Comparison of ENCODE assay signal across 17 mouse cellular contexts in the genomic region with DNA sequence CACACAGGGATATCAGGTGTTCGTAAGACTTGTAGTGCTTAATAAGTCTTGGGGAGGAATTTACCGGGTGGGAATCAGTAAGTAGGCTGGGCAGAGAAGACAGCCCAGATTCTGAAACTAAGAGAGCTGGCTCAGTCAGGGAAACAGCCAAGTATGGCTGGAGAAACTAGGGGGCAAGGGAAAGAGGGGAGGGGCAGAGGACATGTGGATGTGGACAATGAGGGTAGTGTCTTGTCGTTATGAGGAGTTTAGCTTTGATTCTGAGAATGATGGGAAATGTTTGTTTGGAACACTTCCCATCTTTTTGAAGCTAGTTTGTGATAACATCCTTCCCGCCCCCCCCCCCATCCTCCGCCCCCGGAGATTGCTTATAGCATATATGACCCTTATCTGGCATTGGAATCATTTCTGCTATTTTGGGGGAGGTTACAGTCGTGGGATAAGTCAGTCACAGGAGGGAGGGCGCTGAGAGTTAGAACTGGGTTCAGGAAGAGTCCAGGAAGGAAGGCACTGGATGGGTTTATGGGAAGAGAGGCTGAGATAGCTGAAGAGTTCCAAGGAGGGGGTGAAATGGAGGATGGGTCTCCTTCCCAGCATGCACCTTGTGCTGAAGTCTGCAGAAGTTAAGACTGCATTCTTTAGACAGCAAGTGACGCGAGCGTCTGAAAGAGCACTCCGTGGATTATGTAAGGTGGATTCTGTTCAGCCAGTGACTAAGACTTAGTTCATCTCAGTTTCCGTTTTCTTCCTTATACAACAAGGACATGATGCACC. TPM values are rescaled to one million over a fixed set of nuclear protein-coding genes. Genes with fewer than 3 reads are reported as not detected.
A peak's percentile ranks its signal among the peaks of the same experiment; 100 is the strongest.
DNase-seq lines count a peak whose midpoint lies in the region; ATAC-seq lines count a peak whose summit lies in the region.
"Had no signal": no experiment of that assay in that cellular context is flagged by ENCODE, and none has a peak within 500 bp of the region (broad histone marks: within the 10 kb centered on the region; RNA-seq: fewer than 3 reads in every experiment).

No protein-coding gene starts in this region.

- no peaks in the 10 kb centered on the region for H3K36me3 ChIP-seq in forebrain, embryonic 11.5 days (ENCODE audit: control insufficient read depth, insufficient read depth, low read length)
- H3K36me3 ChIP-seq in forebrain, embryonic 12.5 days (replicated peaks) = 0 out of 2 replicates have a peak, but pooled peaks cover 10% of the 10 kb centered on the region
- peaks cover 6% of the 10 kb centered on the region for H3K36me3 ChIP-seq in kidney, embryonic 16.5 days (ENCODE audit: insufficient read depth, low read length)
- H3K36me3 ChIP-seq: embryonic facial prominence, embryonic 13.5 days; limb, embryonic 15.5 days had no signal

- H3K9me3 ChIP-seq in forebrain, embryonic 11.5 days (ENCODE audit: control insufficient read depth, low read length) = no peaks in the 10 kb centered on the region
- peaks cover 4% of the 10 kb centered on the region; the same call in 1 of the 2 replicates for H3K9me3 ChIP-seq in forebrain, embryonic 12.5 days
- no peaks in the 10 kb centered on the region for H3K9me3 ChIP-seq in kidney, embryonic 16.5 days (ENCODE audit: low read length)
- H3K9me3 ChIP-seq: embryonic facial prominence, embryonic 13.5 days; limb, embryonic 15.5 days had no signal

- ATAC-seq in forebrain, embryonic 11.5 days (replicated peaks; ENCODE audit: low FRiP score) = no peak
- no peak for ATAC-seq in forebrain, embryonic 12.5 days (ENCODE audit: low FRiP score)
- peak; percentile 52; the same call in 1 of the 2 replicates for ATAC-seq in kidney, embryonic 16.5 days (ENCODE audit: low FRiP score, low TSS enrichment)
- ATAC-seq: forebrain, embryonic 14.5 days had no signal

- no peak overlapping the region for H3K27ac ChIP-seq in forebrain, embryonic 11.5 days (ENCODE audit: low read depth, low read length)
- no peak overlapping the region for H3K27ac ChIP-seq in forebrain, embryonic 12.5 days
- H3K27ac ChIP-seq in kidney, embryonic 16.5 days (ENCODE audit: low read length) = peak overlapping the region; percentile 23; the same call in 1 of the 2 replicates
- H3K27ac ChIP-seq: embryonic facial prominence, embryonic 13.5 days; limb, embryonic 15.5 days had no signal

- no peak overlapping the region for H3K4me3 ChIP-seq in forebrain, embryonic 11.5 days (ENCODE audit: low read depth, low read length)
- no peak overlapping the region for H3K4me3 ChIP-seq in forebrain, embryonic 12.5 days (replicated peaks)
- H3K4me3 ChIP-seq in kidney, embryonic 16.5 days (ENCODE audit: low read length) = no peak overlapping the region
- H3K4me3 ChIP-seq: embryonic facial prominence, embryonic 13.5 days; limb, embryonic 15.5 days had no signal

- H3K27me3 ChIP-seq in forebrain, embryonic 11.5 days (ENCODE audit: control insufficient read depth, insufficient read depth, low read length) = no peaks in the 10 kb centered on the region
- H3K27me3 ChIP-seq in forebrain, embryonic 12.5 days = no peaks in the 10 kb centered on the region
- no peaks in the 10 kb centered on the region for H3K27me3 ChIP-seq in kidney, embryonic 16.5 days (ENCODE audit: insufficient read depth, low read length)
- H3K27me3 ChIP-seq: embryonic facial prominence, embryonic 13.5 days; limb, embryonic 15.5 days had no signal

- peak; percentile 37 for DNase-seq in forebrain, embryonic 11.5 days (ENCODE audit: low spot score)
- no peak for DNase-seq in kidney, adult 8-10 months
- DNase-seq in right cerebral cortex, adult 18-20 months = peak; percentile 39
- DNase-seq in right cerebral cortex, adult 2 months (ENCODE audit: low spot score in 2 of 2) = no peak
- DNase-seq in embryo, embryonic 9.5 days (ENCODE audit: extremely low spot score) = no peak
- DNase-seq in thymus, postnatal 14 days = no peak
- DNase-seq: cerebellum, adult 11 months; cerebellum, postnatal 36 days; kidney, postnatal 25 days; layer of hippocampus, adult 9-11 months; midbrain, embryonic 14.5 days; right cerebral cortex, postnatal 25 days had no signal

- H3K4me2 ChIP-seq in forebrain, embryonic 11.5 days (ENCODE audit: low read depth, low read length, severe bottlenecking) = no peak overlapping the region
- H3K4me2 ChIP-seq in forebrain, embryonic 12.5 days = no peak overlapping the region
- H3K4me2 ChIP-seq in kidney, embryonic 16.5 days (replicated peaks; ENCODE audit: low read depth, low read length) = no peak overlapping the region
- H3K4me2 ChIP-seq: embryonic facial prominence, embryonic 13.5 days; limb, embryonic 15.5 days had no signal

- no peak overlapping the region for H3K9ac ChIP-seq in forebrain, embryonic 11.5 days (ENCODE audit: low read length)
- H3K9ac ChIP-seq in forebrain, embryonic 12.5 days = no peak overlapping the region
- H3K9ac ChIP-seq in kidney, embryonic 16.5 days (replicated peaks; ENCODE audit: low read length) = no peak overlapping the region
- H3K9ac ChIP-seq: embryonic facial prominence, embryonic 13.5 days; limb, embryonic 15.5 days had no signal

- H3K4me1 ChIP-seq in forebrain, embryonic 11.5 days (replicated peaks; ENCODE audit: control insufficient read depth, insufficient read depth, low read length) = no peaks in the 10 kb centered on the region
- H3K4me1 ChIP-seq in forebrain, embryonic 12.5 days = no peaks in the 10 kb centered on the region
- H3K4me1 ChIP-seq in kidney, embryonic 16.5 days (ENCODE audit: insufficient read depth, low read length) = peaks cover 12% of the 10 kb centered on the region

- WGBS in forebrain, embryonic 11.5 days = 96% methylated on average over 13 of the region's 13 CpGs
- 94% methylated on average over 13 of the region's 13 CpGs for WGBS in forebrain, embryonic 12.5 days
- 77% methylated on average over 13 of the region's 13 CpGs for WGBS in kidney, embryonic 16.5 days

RNA-seq across cellular contexts. Expression of a gene that starts 57.5 kb away (rescaled TPM):
- polyA plus RNA-seq in forebrain, embryonic 11.5 days (2014; fragmentation: Nextera tagmentation; extraction: Ambion mirVana) = 14.6 and 15.2 TPM in 2 replicates
- polyA plus RNA-seq in forebrain, embryonic 12.5 days (2016; fragmentation: Nextera tagmentation; extraction: Ambion mirVana) = 15.7 and 16.9 TPM in 2 replicates
- polyA plus RNA-seq in kidney, embryonic 16.5 days (2015; fragmentation: Nextera tagmentation; extraction: Ambion mirVana) = 12.5 and 15.7 TPM in 2 replicates

Comparison
In these comparisons a context has a peak if more than half of its experiments do, and no peak if none do; other contexts are left out.
1. DNase-seq: peak in forebrain, embryonic 11.5 days (single experiment) and right cerebral cortex, adult 18-20 months (single experiment); none in kidney, adult 8-10 months (0 of 2), right cerebral cortex, adult 2 months (0 of 2), embryo, embryonic 9.5 days (single experiment) and thymus, postnatal 14 days (single experiment).